Mouse (Mus musculus) granulocyte monocyte progenitor cell, adult 5-6 weeks (primary cell): ENCODE results near the gene Speer4f2. TPM values are rescaled to one million over a fixed set of nuclear protein-coding genes. Genes with fewer than 3 reads are reported as not detected.

Experiments used
- total RNA-seq, 2 experiments: library from RNA; stranded (forward) in 1 of 2; stranded (reverse) in 1 of 2; fragments of 200-712, 200-1000 nt in 1 of 2; fragments of >200 nt in 1 of 2; fragmentation: Nextera tagmentation in 1 of 2; gene quantifications; 2 replicates each; pipeline ENCODE4 v1.2.3; 2014 to 2017

The Speer4f2 gene
- total RNA-seq, 2 experiments from 2014 or later: not detected

Other genes with a start within 250 kb of the Speer4f2 start
- gene Speer4f1, start 102.9 kb downstream of the Speer4f2 start, total RNA-seq (2014; fragmentation: Nextera tagmentation): not detected in 2 replicates
- not detected in 2 replicates for gene Speer4f1, start 102.9 kb downstream of the Speer4f2 start, total RNA-seq (2017)
- not detected in 2 replicates for gene Sema3c, start 201.1 kb downstream of the Speer4f2 start, total RNA-seq (2014; fragmentation: Nextera tagmentation)
- not detected in 2 replicates for gene Sema3c, start 201.1 kb downstream of the Speer4f2 start, total RNA-seq (2017)